Mouse (Mus musculus) natural killer cell, adult 2 months (primary cell): Measurements from ENCODE around the gene Rpa3.

Source experiments
- DNase-seq, 2 experiments: peaks; one replicate each; pipeline ENCODE4 v3.0.0; 2022; ENCODE audit warnings: low spot score in 2 of 2

Gene Rpa3

GRCm38 (mm10) chr6:8209047-8209865 is 49.7 kb downstream of the Rpa3 start, which contains the start of gene Mios:
Mios (plus strand) TSS chr6:8209222.
- DNase-seq, result peak; percentile 80 to 84
